Mouse (Mus musculus) CH12F3 (cell line): ENCODE measurements at regions not wholly inside any gene's neighbourhood (a gene's known extent, or its start where the extent isn't known, plus 50 kb on each side); places are given as distances from the start of the nearest gene placed in this dataset.
"Not testable (repeated sequence)": the region's sequence is repeated elsewhere in the genome, so short reads cannot be mapped to it uniquely, and the experiment has no call there.

Experiments
- in situ Hi-C: fragments of 300-500 bp; cut with MboI; formaldehyde crosslinking; loops from 2 replicates; pipeline ENCODE4 v1.14.3; 2020; ENCODE audit warnings: low sequenced_read_pairs

- in situ Hi-C loops = no loop called here
These were observed 105.2 kb upstream of the Fhl2 start for GRCm38 (mm10) chr1:43301866-43302571.

GRCm38 (mm10) chr1:43302657-43303056 lies 105.9 kb upstream of the Fhl2 start:
- in situ Hi-C loops = no loop called here

DNA sequence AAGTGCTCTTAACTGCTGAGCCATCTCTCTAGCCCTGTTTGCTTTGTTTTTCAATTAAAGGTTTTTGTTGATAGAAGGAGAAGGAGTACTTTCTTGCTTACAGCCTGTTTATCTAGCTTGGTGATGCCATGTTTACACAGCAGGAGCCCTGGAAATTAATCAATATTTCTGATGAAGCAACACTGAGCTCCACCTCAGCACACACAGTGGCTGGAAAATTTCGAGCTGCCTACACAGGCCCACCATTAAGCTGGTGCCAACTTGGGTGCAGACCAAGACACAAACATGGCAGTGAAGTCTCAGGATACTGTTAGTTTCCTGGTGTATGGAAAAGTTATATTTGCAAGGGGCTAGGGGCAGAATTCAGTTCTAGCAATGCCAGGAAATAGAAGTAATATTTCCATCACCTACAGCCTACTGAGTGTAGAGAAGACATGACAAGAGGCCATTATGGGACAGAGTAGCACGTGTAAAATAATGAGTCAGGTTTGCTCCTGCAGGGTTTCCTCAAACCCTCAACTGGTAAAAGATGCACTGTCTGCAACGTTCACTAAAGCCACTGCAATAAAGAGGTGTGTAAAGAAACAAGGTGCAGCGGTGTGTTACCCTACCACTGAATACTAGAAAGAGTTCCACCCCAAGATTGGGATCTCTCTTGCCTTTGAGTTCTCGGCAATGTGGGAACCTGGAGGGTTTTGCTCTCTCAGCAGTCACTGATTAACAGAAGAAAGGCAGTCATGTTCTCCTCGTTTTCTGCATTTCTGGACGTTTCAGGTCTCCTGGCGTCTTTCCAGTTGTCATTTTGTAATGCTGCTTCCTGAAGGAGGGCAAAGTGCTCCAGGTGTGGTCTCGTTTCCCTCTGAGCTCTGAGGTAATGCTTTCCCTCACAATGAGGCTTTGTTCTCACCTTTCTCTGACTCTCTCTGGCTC lies 108.8 kb upstream of the Fhl2 start:
- in situ Hi-C loops = no loop called here

- in situ Hi-C loops = no loop called here
These were observed 114.2 kb upstream of the Fhl2 start for GRCm38 (mm10) chr1:43310711-43311695.

- in situ Hi-C loops = not testable (repeated sequence)
These were observed 119.5 kb upstream of the Fhl2 start for GRCm38 (mm10) chr1:43316331-43316730.

DNA sequence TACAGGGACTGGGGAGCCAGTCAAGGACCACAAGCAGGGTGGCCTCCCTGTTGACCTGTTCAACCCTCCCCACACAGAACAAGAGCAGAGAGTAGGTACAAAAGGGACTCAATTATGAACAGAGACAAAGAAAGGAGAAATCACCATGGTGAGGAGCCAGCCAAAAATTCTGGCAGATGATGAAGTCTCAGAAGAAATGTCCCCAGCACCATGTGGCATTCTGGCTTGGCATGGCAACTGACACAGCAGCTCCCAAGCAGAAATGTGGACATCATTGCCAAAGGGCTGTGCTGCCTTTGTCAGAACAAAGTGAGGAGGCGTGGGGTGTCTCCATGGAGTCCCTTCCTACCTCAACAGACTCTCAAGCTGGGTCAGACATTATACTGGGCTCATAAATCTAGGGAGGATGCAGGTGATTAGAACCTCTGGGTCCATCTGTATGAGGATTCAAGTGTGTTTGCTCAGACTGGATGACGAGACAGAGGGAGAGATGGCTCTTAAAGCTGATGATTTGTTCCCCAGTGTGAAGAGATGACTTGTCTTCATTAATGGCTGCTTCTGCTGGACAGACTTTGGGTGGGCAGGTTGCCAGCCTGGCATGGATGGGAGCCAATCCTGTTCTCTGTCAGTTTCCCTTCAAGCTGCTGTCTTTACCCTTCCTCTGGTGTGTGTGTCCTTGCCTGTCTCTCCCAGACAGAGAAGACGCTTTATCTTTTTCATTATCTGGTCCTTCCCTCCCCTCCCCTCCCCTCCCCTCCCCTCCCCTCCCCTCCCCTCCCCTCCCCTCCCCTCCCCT lies 120.5 kb upstream of the Fhl2 start:
- in situ Hi-C loops = no loop called here

DNA sequence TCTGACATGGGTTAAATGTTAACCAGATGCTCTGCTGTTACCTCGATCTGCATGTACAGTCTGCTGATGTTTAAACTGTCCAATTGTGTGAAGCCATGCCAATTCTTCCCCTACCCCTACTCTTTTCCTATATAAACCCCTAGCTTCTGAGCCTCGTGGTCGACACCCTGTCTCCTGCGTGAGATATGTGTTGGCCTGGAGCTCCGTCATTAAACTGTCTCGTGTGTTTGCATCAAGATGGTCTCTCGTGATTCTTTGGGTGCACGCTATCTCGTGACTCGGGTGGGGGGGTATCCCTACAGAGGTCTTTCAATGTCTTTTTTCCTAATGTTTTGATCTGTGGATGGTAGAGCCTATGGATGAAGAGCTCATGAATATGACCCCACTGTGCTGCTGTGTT lies 110.9 kb upstream of the Nck2 start:
- in situ Hi-C loops = not testable (repeated sequence)

GRCm38 (mm10) chr1:43337168-43337784 lies 107.1 kb upstream of the Nck2 start:
- in situ Hi-C loops = no loop called here

- in situ Hi-C loops = no loop called here
These were observed 106.1 kb upstream of the Nck2 start for GRCm38 (mm10) chr1:43338096-43338915.

DNA sequence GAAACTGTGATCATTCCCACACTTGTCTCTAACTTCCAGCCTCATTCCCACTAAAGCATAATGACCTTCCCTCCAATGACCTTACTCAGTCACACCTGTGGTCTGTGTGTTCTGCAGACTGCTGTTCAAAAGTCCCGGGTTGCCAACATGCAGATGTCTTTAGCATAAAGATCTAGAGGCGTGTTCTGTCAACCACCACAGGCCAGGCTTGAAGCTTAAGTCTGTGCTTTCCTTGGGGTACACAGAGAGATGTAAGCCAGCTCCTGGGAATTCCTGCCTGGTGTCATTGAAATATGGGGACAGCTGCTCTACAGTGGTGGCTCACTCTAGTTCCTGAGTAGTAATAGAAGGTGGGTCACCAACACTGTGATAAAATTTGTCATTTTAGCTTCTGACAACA lies 101.5 kb upstream of the Nck2 start:
- in situ Hi-C loops = no loop called here

DNA sequence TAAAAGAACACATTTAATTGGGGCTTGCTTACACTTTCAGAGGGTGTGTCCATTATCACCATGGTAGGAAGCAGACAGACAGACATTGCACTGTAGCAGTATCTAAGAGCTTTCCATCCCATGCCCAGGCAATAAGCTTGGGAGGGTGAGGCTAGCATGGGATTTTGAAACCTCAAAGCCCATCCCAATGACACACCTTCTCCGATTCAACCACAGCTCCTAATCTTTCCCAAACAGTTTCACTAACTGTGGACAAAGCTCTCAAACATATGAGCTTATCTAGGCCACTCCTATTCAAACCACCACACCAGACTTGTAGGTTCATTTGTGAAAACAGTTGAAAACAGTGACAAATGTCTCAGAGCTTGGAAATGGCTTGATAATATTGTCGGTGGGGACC lies 101.0 kb upstream of the Nck2 start:
- in situ Hi-C loops = no loop called here

DNA sequence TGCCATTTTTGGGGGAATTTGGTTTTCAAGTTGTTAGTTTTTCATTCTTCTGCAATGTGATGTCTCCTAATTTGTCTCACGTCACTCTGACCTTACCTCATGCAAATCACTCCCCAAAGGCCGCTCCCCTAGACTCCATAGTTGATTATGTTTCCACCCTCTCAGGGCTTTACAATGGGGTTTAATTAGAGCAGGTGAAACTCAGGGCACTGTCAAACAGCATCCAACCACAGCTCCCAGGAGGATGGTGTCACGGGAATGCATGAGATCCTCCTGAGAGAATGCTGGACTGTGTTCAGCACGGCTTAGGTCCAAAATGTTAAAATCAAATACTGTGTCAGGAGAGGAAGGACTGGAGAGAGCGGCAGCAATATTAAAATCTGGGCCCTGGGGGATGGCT lies 100.4 kb upstream of the Nck2 start:
- in situ Hi-C loops = no loop called here

DNA sequence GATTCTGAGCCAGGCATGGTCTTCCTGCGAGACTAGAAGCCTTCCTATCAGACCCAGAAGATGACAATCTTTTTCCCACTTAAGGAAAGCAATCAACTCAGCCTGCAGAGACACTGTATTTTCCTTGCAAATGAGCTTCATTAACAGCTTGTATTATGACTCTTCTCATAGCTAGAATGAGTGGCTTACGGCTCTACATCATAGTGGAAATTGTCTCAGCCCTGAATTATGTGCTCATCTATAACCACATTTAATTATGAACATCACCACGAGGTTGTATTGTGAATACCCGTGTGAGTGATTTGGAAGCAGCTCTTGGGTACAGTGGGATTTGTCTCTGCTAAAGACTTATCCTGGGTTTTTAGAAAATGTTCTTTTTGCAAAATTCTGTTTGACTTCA lies 97.2 kb upstream of the Nck2 start:
- in situ Hi-C loops = no loop called here

GRCm38 (mm10) chr1:43349966-43350365 lies 94.4 kb upstream of the Nck2 start:
- in situ Hi-C loops = no loop called here

- in situ Hi-C loops = no loop called here
These were observed 86.2 kb upstream of the Nck2 start for GRCm38 (mm10) chr1:43358191-43358590.

- in situ Hi-C loops = no loop called here
These were observed 84.7 kb upstream of the Nck2 start for GRCm38 (mm10) chr1:43359662-43360061.

DNA sequence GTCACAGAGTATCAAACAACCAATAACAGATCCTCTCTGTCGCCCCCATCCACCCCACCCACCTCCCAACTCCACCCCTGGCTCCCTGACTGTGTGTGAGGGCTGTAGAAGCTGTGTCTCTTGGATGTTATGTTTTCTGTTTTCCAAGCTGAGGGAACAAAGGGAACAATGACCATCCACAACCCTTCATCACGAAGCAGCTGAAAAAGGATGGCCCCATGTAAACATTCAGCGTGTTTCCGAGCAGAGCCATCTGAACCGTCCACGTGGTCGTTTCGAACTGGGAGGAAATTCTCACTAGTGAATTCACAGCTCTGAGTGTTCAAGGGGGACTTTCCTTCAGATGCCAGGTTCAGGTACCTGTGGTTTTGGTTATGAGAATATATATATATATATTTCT lies 84.1 kb upstream of the Nck2 start:
- in situ Hi-C loops = no loop called here

DNA sequence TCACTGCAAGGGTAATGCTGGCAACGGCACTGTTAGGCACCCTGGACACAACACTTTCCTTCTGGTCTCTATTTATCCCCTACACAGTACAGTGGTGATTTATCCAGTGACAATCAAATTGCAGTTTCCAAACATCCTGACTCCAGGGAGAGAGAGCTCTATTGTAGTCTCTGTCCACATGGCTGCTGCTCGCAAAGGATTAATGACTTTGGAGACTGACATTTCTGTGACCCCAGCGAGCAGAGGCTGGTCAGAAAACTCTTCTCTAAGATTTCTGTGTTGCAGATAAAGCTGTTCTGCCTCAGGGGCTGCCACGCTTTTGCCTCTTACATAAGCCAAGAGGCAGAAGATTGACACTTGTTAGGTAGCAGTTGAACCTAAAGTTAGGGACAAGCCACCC lies 83.6 kb upstream of the Nck2 start:
- in situ Hi-C loops = no loop called here

GRCm38 (mm10) chr1:43361455-43361863 lies 82.9 kb upstream of the Nck2 start:
- in situ Hi-C loops = no loop called here
